Mouse (Mus musculus): ENCODE results near the gene L2hgdh. TPM values are rescaled to one million over a fixed set of nuclear protein-coding genes. Genes with fewer than 3 reads are reported as not detected.

Gene L2hgdh
- 5.7 and 17.8 TPM in 2 replicates for polyA plus RNA-seq (2012; rRNA removed)

GRCm38 (mm10) chr12:69724711-69725460 lies at the start of gene L2hgdh, which contains the start of gene Atp5s:
Gene L2hgdh, minus strand, starts transcription at chr12:69724873.
Gene Atp5s, plus strand, starts transcription at chr12:69724950.
- Histone ChIP-seq H3K27me3 (ENCODE audit: control insufficient read depth, insufficient read depth, low read length) (no peaks in the 10 kb centered on the region), H3K36me3 (ENCODE audit: control insufficient read depth, insufficient read depth, low read length) (peaks cover 3% of the 10 kb centered on the region; the same call in 1 of the 2 replicates), H3K27ac (ENCODE audit: insufficient read depth, low read depth, low read length) (peak within 1 kb of the TSS; percentile 77), H3K4me3 (ENCODE audit: low read depth, low read length) (peak within 1 kb of the TSS; percentile 89), H3K4me1 (ENCODE audit: control insufficient read depth, insufficient read depth, insufficient read length, low read length) (peaks cover 10% of the 10 kb centered on the region; the same call in 1 of the 2 replicates)
- WGBS: under 1% methylated on average over 59 of the region's 60 CpGs
- TF ChIP-seq POLR2A (IDR thresholded peaks at IDR 0.05; ENCODE audit: low read depth, low read length) (peak; percentile 91), CTCF (IDR thresholded peaks at IDR 0.05; ENCODE audit: extremely low read depth, insufficient read length, insufficient replicate concordance, low read depth, low read length) (0 out of 2 replicates have a peak, but pooled peaks have one; percentile 5)

GRCm38 (mm10) chr12:69768841-69769240 lies 44.2 kb upstream of the L2hgdh start:
- 87% methylated on average over 2 of the region's 2 CpGs for WGBS
- Histone ChIP-seq H3K4me1 (ENCODE audit: control insufficient read depth, insufficient read depth, insufficient read length, low read length) (peaks cover 5% of the 10 kb centered on the region; the same call in 1 of the 2 replicates), H3K36me3 (ENCODE audit: control insufficient read depth, insufficient read depth, low read length) (no peaks in the 10 kb centered on the region), H3K4me3 (ENCODE audit: low read depth, low read length) (no peak overlapping the region), H3K27me3 (ENCODE audit: control insufficient read depth, insufficient read depth, low read length) (no peaks in the 10 kb centered on the region), H3K27ac (ENCODE audit: insufficient read depth, low read depth, low read length) (no peak overlapping the region)
- TF ChIP-seq CTCF (IDR thresholded peaks at IDR 0.05; ENCODE audit: extremely low read depth, insufficient read length, insufficient replicate concordance, low read depth, low read length): no peak
- no peak for TF ChIP-seq POLR2A (IDR thresholded peaks at IDR 0.05; ENCODE audit: low read depth, low read length)

GRCm38 (mm10) chr12:69767476-69768258 lies 43.0 kb upstream of the L2hgdh start:
- Histone ChIP-seq H3K36me3 (ENCODE audit: control insufficient read depth, insufficient read depth, low read length) (no peaks in the 10 kb centered on the region), H3K27me3 (ENCODE audit: control insufficient read depth, insufficient read depth, low read length) (no peaks in the 10 kb centered on the region), H3K4me3 (ENCODE audit: low read depth, low read length) (no peak overlapping the region), H3K27ac (ENCODE audit: insufficient read depth, low read depth, low read length) (no peak overlapping the region), H3K4me1 (ENCODE audit: control insufficient read depth, insufficient read depth, insufficient read length, low read length) (peaks cover 5% of the 10 kb centered on the region; the same call in 1 of the 2 replicates)
- WGBS: 71% methylated on average over 9 of the region's 9 CpGs
- TF ChIP-seq POLR2A (IDR thresholded peaks at IDR 0.05; ENCODE audit: low read depth, low read length) (no peak), CTCF (IDR thresholded peaks at IDR 0.05; ENCODE audit: extremely low read depth, insufficient read length, insufficient replicate concordance, low read depth, low read length) (no peak)

GRCm38 (mm10) chr12:69766185-69766904 lies 41.7 kb upstream of the L2hgdh start:
- Histone ChIP-seq H3K4me1 (ENCODE audit: control insufficient read depth, insufficient read depth, insufficient read length, low read length) (peaks cover 5% of the 10 kb centered on the region; the same call in 1 of the 2 replicates), H3K27me3 (ENCODE audit: control insufficient read depth, insufficient read depth, low read length) (no peaks in the 10 kb centered on the region), H3K4me3 (ENCODE audit: low read depth, low read length) (no peak overlapping the region), H3K36me3 (ENCODE audit: control insufficient read depth, insufficient read depth, low read length) (no peaks in the 10 kb centered on the region), H3K27ac (ENCODE audit: insufficient read depth, low read depth, low read length) (no peak overlapping the region)
- WGBS: 80% methylated on average over 10 of the region's 10 CpGs
- TF ChIP-seq POLR2A (IDR thresholded peaks at IDR 0.05; ENCODE audit: low read depth, low read length) (no peak), CTCF (IDR thresholded peaks at IDR 0.05; ENCODE audit: extremely low read depth, insufficient read length, insufficient replicate concordance, low read depth, low read length) (no peak)

GRCm38 (mm10) chr12:69765543-69765942 lies 40.9 kb upstream of the L2hgdh start:
- TF ChIP-seq POLR2A (IDR thresholded peaks at IDR 0.05; ENCODE audit: low read depth, low read length): no peak
- 37% methylated on average over 9 of the region's 9 CpGs for WGBS
- no peaks in the 10 kb centered on the region for H3K27me3 ChIP-seq (ENCODE audit: control insufficient read depth, insufficient read depth, low read length)
- H3K4me3 ChIP-seq (ENCODE audit: low read depth, low read length): no peak overlapping the region
- H3K36me3 ChIP-seq (ENCODE audit: control insufficient read depth, insufficient read depth, low read length): no peaks in the 10 kb centered on the region
- H3K4me1 ChIP-seq (ENCODE audit: control insufficient read depth, insufficient read depth, insufficient read length, low read length): peaks cover 5% of the 10 kb centered on the region; the same call in 1 of the 2 replicates
- no peak overlapping the region for H3K27ac ChIP-seq (ENCODE audit: insufficient read depth, low read depth, low read length)

GRCm38 (mm10) chr12:69761603-69762002 lies 36.9 kb upstream of the L2hgdh start:
- TF ChIP-seq POLR2A (IDR thresholded peaks at IDR 0.05; ENCODE audit: low read depth, low read length): no peak
- no peak for TF ChIP-seq CTCF (IDR thresholded peaks at IDR 0.05; ENCODE audit: extremely low read depth, insufficient read length, insufficient replicate concordance, low read depth, low read length)
- Histone ChIP-seq H3K27me3 (ENCODE audit: control insufficient read depth, insufficient read depth, low read length) (no peaks in the 10 kb centered on the region), H3K4me3 (ENCODE audit: low read depth, low read length) (no peak overlapping the region), H3K27ac (ENCODE audit: insufficient read depth, low read depth, low read length) (no peak overlapping the region), H3K36me3 (ENCODE audit: control insufficient read depth, insufficient read depth, low read length) (no peaks in the 10 kb centered on the region), H3K4me1 (ENCODE audit: control insufficient read depth, insufficient read depth, insufficient read length, low read length) (peaks cover 8% of the 10 kb centered on the region; the same call in 1 of the 2 replicates)
- WGBS: 89% methylated on average over 2 of the region's 2 CpGs
